Mouse (Mus musculus) lung, postnatal 25 days (tissue): ENCODE results near the gene Gigyf2.

ENCODE experiments used
- DNase-seq: peaks from one replicate; pipeline ENCODE4 v3.0.0; 2022; ENCODE audit warnings: low spot score

Gene Gigyf2

GRCm38 (mm10) chr1:87326742-87327163 lies at the start of gene Gigyf2:
Gigyf2 (plus strand) TSS chr1:87326998.
- peak; percentile 96 for DNase-seq

GRCm38 (mm10) chr1:87280281-87280680 lies 46.5 kb upstream of the Gigyf2 start:
- DNase-seq = no peak

- DNase-seq = no peak
Measured at GRCm38 (mm10) chr1:87281599-87282412, 45.0 kb upstream of the Gigyf2 start.

- no peak for DNase-seq
Measured at GRCm38 (mm10) chr1:87282413-87282788, 44.4 kb upstream of the Gigyf2 start.

- no peak for DNase-seq
Measured at GRCm38 (mm10) chr1:87283410-87283960, 43.3 kb upstream of the Gigyf2 start.

GRCm38 (mm10) chr1:87287105-87287504 lies 39.7 kb upstream of the Gigyf2 start:
- no peak for DNase-seq

- no peak for DNase-seq
Measured at GRCm38 (mm10) chr1:87291416-87291815, 35.4 kb upstream of the Gigyf2 start.

GRCm38 (mm10) chr1:87292420-87293190 lies 34.2 kb upstream of the Gigyf2 start:
- DNase-seq = no peak

GRCm38 (mm10) chr1:87294063-87294710 lies 32.6 kb upstream of the Gigyf2 start:
- DNase-seq = no peak

GRCm38 (mm10) chr1:87294951-87295350 lies 31.8 kb upstream of the Gigyf2 start:
- DNase-seq = no peak

- DNase-seq = no peak
Measured at GRCm38 (mm10) chr1:87297346-87297925, 29.4 kb upstream of the Gigyf2 start.

- no peak for DNase-seq
Measured at GRCm38 (mm10) chr1:87300360-87301286, 26.2 kb upstream of the Gigyf2 start.

- DNase-seq = no peak
Measured at GRCm38 (mm10) chr1:87301971-87302370, 24.8 kb upstream of the Gigyf2 start.

GRCm38 (mm10) chr1:87308952-87309351 lies 17.8 kb upstream of the Gigyf2 start:
- DNase-seq = no peak

GRCm38 (mm10) chr1:87309621-87310020 lies 17.2 kb upstream of the Gigyf2 start:
- no peak for DNase-seq

- DNase-seq = no peak
Measured at GRCm38 (mm10) chr1:87312681-87313080, 14.1 kb upstream of the Gigyf2 start.

GRCm38 (mm10) chr1:87313116-87313515 lies 13.7 kb upstream of the Gigyf2 start:
- DNase-seq = no peak

- no peak for DNase-seq
Measured at GRCm38 (mm10) chr1:87313843-87314570, 12.8 kb upstream of the Gigyf2 start.

- DNase-seq = no peak
Measured at GRCm38 (mm10) chr1:87315431-87315830, 11.4 kb upstream of the Gigyf2 start.

GRCm38 (mm10) chr1:87315894-87316293 lies 10.9 kb upstream of the Gigyf2 start:
- no peak for DNase-seq
